Mouse (Mus musculus): ENCODE results near the gene Snx8. TPM values are rescaled to one million over a fixed set of nuclear protein-coding genes. Genes with fewer than 3 reads are reported as not detected.

The Snx8 gene
- polyA plus RNA-seq, 1 experiment from 2014 or later, result 32.4 TPM

GRCm38 (mm10) chr5:140387816-140388510, 1.1 kb downstream of the Snx8 start:
- no peaks in the 10 kb centered on the region for H3K36me3 ChIP-seq (ENCODE audit: insufficient read depth, low read length)
- no peak for ATAC-seq (ENCODE audit: low FRiP score, low TSS enrichment)
- H3K27me3 ChIP-seq (ENCODE audit: insufficient read depth, low read length), result no peaks in the 10 kb centered on the region
- 71% methylated on average over 12 of the region's 12 CpGs for WGBS
- H3K4me2 ChIP-seq (replicated peaks; ENCODE audit: low read depth, low read length), result peak overlapping the region; percentile 79
- peak overlapping the region; percentile 70 for H3K9ac ChIP-seq (replicated peaks; ENCODE audit: low read length)
- H3K4me3 ChIP-seq (ENCODE audit: low read length), result peak overlapping the region; percentile 67
- H3K4me1 ChIP-seq (ENCODE audit: insufficient read depth, low read length), result peaks cover 34% of the 10 kb centered on the region
- 0 out of 2 replicates have a peak overlapping the region, but pooled peaks have one; percentile 11 for H3K27ac ChIP-seq (ENCODE audit: low read length)
- H3K9me3 ChIP-seq (ENCODE audit: low read length), result no peaks in the 10 kb centered on the region

DNA sequence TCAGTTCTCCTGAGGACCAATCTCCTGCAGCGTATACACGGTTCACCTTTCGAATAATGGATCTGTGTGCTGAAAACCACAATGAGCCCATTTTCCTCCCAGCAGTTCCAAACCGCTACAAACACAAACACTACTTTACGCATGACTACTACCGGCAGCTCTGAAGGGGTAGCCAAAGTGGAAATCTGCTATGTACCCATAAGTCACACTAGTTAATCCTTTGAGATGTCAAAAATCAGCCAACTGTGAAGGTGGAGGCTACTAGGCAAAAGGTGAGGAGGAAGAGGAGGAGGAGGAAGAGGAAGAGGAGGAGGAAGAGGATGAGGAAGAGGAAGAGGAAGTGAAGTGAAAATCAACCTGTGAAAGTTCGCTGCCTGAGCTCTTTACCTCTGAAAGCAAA, 1.8 kb downstream of the Snx8 start:
- no peak for ATAC-seq (ENCODE audit: low FRiP score, low TSS enrichment)
- H3K4me3 ChIP-seq (ENCODE audit: low read length), result no peak overlapping the region
- 56% methylated on average over 7 of the region's 7 CpGs for WGBS
- peaks cover 38% of the 10 kb centered on the region for H3K4me1 ChIP-seq (ENCODE audit: insufficient read depth, low read length)
- H3K27ac ChIP-seq (ENCODE audit: low read length), result no peak overlapping the region
- H3K36me3 ChIP-seq (ENCODE audit: insufficient read depth, low read length), result no peaks in the 10 kb centered on the region
- no peaks in the 10 kb centered on the region for H3K27me3 ChIP-seq (ENCODE audit: insufficient read depth, low read length)
- no peak overlapping the region for H3K9ac ChIP-seq (replicated peaks; ENCODE audit: low read length)
- H3K4me2 ChIP-seq (replicated peaks; ENCODE audit: low read depth, low read length), result peak overlapping the region; percentile 79
- H3K9me3 ChIP-seq (ENCODE audit: low read length), result no peaks in the 10 kb centered on the region

GRCm38 (mm10) chr5:140384462-140384861, 4.6 kb downstream of the Snx8 start:
- H3K4me2 ChIP-seq (replicated peaks; ENCODE audit: low read depth, low read length), result no peak overlapping the region
- H3K27ac ChIP-seq (ENCODE audit: low read length), result peak overlapping the region; percentile 88; the same call in 1 of the 2 replicates
- no peak overlapping the region for H3K4me3 ChIP-seq (ENCODE audit: low read length)
- H3K36me3 ChIP-seq (ENCODE audit: insufficient read depth, low read length), result no peaks in the 10 kb centered on the region
- H3K4me1 ChIP-seq (ENCODE audit: insufficient read depth, low read length), result peaks cover 43% of the 10 kb centered on the region
- no peaks in the 10 kb centered on the region for H3K9me3 ChIP-seq (ENCODE audit: low read length)
- no peak for ATAC-seq (ENCODE audit: low FRiP score, low TSS enrichment)
- 86% methylated on average over 1 of the region's 1 CpGs for WGBS
- H3K27me3 ChIP-seq (ENCODE audit: insufficient read depth, low read length), result no peaks in the 10 kb centered on the region
- H3K9ac ChIP-seq (replicated peaks; ENCODE audit: low read length), result no peak overlapping the region

DNA sequence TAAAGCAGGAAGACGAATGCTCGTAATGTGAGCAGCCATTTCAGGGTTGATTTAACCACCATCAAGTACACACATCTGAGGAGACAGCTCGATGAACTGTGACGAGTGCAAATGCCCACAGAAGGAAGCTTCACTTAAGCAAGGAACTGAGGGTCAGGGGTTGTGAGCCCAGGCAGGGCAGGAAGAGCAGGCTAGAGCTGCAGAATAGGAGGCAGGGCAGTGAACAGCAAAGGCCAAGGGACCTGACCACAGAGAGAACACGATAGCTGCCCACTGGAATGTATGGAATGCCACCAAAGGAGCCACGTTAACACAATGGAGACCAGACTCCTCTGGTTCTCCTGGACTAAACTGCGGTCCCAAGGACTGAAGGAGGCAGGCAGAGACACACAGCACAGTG, 5.5 kb downstream of the Snx8 start:
- peaks cover 47% of the 10 kb centered on the region for H3K4me1 ChIP-seq (ENCODE audit: insufficient read depth, low read length)
- no peaks in the 10 kb centered on the region for H3K27me3 ChIP-seq (ENCODE audit: insufficient read depth, low read length)
- ATAC-seq (ENCODE audit: low FRiP score, low TSS enrichment), result peak; percentile 91
- H3K9me3 ChIP-seq (ENCODE audit: low read length), result no peaks in the 10 kb centered on the region
- peak overlapping the region; percentile 10; the same call in 1 of the 2 replicates for H3K9ac ChIP-seq (replicated peaks; ENCODE audit: low read length)
- H3K4me2 ChIP-seq (replicated peaks; ENCODE audit: low read depth, low read length), result peak overlapping the region; percentile 21
- H3K4me3 ChIP-seq (ENCODE audit: low read length), result no peak overlapping the region
- H3K36me3 ChIP-seq (ENCODE audit: insufficient read depth, low read length), result no peaks in the 10 kb centered on the region
- peak overlapping the region; percentile 88 for H3K27ac ChIP-seq (ENCODE audit: low read length)
- WGBS, result 13% methylated on average over 7 of the region's 7 CpGs

DNA sequence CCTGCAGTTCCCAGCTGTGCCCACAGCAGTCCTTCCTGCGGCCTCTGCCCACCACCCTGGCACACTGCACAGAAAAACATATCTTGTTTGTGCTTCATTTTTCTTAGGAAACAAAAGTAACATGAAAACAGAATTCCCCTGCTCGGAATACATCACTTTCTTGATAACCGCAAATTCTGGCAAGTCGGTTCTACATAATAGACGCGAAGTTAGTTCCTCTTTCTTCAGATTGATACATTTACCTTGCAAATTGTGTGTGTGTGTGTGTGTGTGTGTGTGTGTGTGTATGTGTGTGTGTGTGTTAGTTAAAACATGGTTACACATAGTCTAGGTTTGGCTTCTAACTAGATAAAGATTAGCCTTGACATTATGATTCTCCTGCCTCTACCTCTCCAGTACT, 6.4 kb downstream of the Snx8 start:
- Histone ChIP-seq H3K27ac (ENCODE audit: low read length) (no peak overlapping the region), H3K9ac (replicated peaks; ENCODE audit: low read length) (no peak overlapping the region), H3K27me3 (ENCODE audit: insufficient read depth, low read length) (no peaks in the 10 kb centered on the region), H3K4me2 (replicated peaks; ENCODE audit: low read depth, low read length) (no peak overlapping the region), H3K4me1 (ENCODE audit: insufficient read depth, low read length) (peaks cover 40% of the 10 kb centered on the region), H3K36me3 (ENCODE audit: insufficient read depth, low read length) (no peaks in the 10 kb centered on the region), H3K9me3 (ENCODE audit: low read length) (no peaks in the 10 kb centered on the region), H3K4me3 (ENCODE audit: low read length) (no peak overlapping the region)
- 92% methylated on average over 6 of the region's 6 CpGs for WGBS
- ATAC-seq (ENCODE audit: low FRiP score, low TSS enrichment), result no peak

GRCm38 (mm10) chr5:140381156-140381555, 7.9 kb downstream of the Snx8 start:
- Histone ChIP-seq H3K27ac (ENCODE audit: low read length) (no peak overlapping the region), H3K9ac (replicated peaks; ENCODE audit: low read length) (no peak overlapping the region), H3K27me3 (ENCODE audit: insufficient read depth, low read length) (no peaks in the 10 kb centered on the region), H3K36me3 (ENCODE audit: insufficient read depth, low read length) (no peaks in the 10 kb centered on the region), H3K4me2 (replicated peaks; ENCODE audit: low read depth, low read length) (no peak overlapping the region), H3K9me3 (ENCODE audit: low read length) (no peaks in the 10 kb centered on the region), H3K4me1 (ENCODE audit: insufficient read depth, low read length) (peaks cover 28% of the 10 kb centered on the region), H3K4me3 (ENCODE audit: low read length) (no peak overlapping the region)
- WGBS, result 85% methylated on average over 7 of the region's 7 CpGs
- no peak for ATAC-seq (ENCODE audit: low FRiP score, low TSS enrichment)

DNA sequence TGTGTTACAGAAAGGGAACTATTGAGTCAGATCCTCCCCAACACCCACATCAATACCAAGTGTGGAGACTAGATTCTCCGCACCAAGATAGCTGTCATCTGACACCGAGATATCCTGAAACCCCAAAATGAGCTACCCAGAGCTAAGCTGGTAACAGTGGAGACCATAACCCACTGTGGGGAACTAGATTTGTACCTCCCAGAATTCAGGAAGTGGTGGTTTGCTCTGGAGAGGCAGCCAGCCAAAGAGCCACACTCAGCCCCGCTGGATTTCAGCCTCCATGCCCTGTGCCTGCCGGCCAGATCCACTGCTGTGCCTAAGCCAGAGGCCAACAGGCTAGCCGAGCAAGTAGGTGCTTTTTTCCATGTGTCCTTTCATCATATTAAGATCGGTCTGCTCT, 9.8 kb downstream of the Snx8 start:
- no peaks in the 10 kb centered on the region for H3K9me3 ChIP-seq (ENCODE audit: low read length)
- no peak for ATAC-seq (ENCODE audit: low FRiP score, low TSS enrichment)
- WGBS, result 71% methylated on average over 6 of the region's 6 CpGs
- no peaks in the 10 kb centered on the region for H3K36me3 ChIP-seq (ENCODE audit: insufficient read depth, low read length)
- H3K4me1 ChIP-seq (ENCODE audit: insufficient read depth, low read length), result peaks cover 26% of the 10 kb centered on the region
- no peak overlapping the region for H3K4me3 ChIP-seq (ENCODE audit: low read length)
- H3K4me2 ChIP-seq (replicated peaks; ENCODE audit: low read depth, low read length), result no peak overlapping the region
- no peak overlapping the region for H3K9ac ChIP-seq (replicated peaks; ENCODE audit: low read length)
- no peaks in the 10 kb centered on the region for H3K27me3 ChIP-seq (ENCODE audit: insufficient read depth, low read length)
- H3K27ac ChIP-seq (ENCODE audit: low read length), result peak overlapping the region; percentile 38; the same call in 1 of the 2 replicates

DNA sequence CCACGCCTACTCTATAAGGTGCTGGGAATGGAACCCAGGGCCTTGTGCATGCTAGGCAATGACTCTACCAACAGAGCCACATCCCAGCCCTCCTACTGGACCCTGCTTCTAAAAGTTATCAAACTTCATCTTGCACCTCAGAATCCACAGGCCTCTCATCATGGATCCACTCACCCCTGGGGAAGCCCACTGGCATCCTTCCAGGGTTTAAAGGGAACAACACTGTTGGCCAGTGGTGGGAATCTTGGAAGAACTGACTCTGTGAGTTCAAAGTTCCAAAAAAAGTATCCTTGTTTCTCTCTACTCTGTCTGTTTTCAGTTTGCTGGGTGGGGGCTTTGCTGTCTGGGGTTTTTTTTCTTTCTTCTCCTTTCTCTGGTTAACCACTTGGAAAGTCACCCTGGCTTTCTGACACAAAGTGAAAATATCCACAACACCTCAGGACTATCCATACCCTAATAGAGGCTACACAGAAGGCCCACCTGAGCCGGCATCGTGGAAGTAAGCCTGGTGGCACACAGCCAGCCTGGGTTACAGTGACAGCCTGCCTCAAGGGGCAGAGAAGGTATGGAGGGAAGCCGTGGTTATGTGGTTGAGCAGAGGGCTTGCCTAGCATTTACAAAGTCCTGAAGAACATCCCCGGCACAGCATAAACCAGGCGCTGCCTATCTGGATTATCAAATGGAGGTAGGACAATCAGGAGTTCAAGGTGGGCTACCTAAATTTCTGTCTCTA, 10.8 kb downstream of the Snx8 start:
- WGBS, result 93% methylated on average over 6 of the region's 6 CpGs
- Histone ChIP-seq H3K9me3 (ENCODE audit: low read length) (no peaks in the 10 kb centered on the region), H3K9ac (replicated peaks; ENCODE audit: low read length) (no peak overlapping the region), H3K4me3 (ENCODE audit: low read length) (no peak overlapping the region), H3K36me3 (ENCODE audit: insufficient read depth, low read length) (no peaks in the 10 kb centered on the region), H3K4me1 (ENCODE audit: insufficient read depth, low read length) (peaks cover 25% of the 10 kb centered on the region), H3K27ac (ENCODE audit: low read length) (no peak overlapping the region), H3K27me3 (ENCODE audit: insufficient read depth, low read length) (no peaks in the 10 kb centered on the region), H3K4me2 (replicated peaks; ENCODE audit: low read depth, low read length) (no peak overlapping the region)
- no peak for ATAC-seq (ENCODE audit: low FRiP score, low TSS enrichment)

DNA sequence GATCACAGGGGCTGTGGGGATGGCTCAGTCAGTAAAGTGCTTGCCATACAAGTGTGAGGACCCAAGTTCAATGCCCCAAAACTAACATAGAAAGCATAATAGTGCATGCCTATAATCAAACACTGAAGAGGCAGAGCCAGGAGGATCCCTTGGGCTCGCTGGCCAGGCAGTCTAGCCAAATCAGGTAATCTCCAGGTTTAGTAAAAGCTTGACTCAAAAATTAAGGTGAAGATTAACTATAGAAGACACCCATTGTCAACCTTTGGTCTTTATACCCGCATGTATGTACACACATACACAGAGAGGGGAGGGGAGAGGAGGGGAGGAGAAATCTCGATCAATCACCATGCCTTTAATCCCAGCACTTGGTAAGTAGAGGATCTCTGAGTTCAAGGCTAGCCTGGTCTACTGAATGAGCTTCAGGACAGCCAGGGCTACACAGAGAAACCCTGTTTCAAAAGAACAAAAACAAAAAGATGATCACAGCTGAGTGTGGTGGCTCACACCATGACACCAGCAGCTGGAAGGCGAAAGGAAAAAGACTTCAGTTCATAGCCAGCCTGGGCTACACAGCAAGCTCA, 13.7 kb downstream of the Snx8 start:
- ATAC-seq (ENCODE audit: low FRiP score, low TSS enrichment), result no peak; the same call in 1 of the 2 replicates
- 0 out of 2 replicates have a peak overlapping the region, but pooled peaks have one; percentile 18 for H3K27ac ChIP-seq (ENCODE audit: low read length)

DNA sequence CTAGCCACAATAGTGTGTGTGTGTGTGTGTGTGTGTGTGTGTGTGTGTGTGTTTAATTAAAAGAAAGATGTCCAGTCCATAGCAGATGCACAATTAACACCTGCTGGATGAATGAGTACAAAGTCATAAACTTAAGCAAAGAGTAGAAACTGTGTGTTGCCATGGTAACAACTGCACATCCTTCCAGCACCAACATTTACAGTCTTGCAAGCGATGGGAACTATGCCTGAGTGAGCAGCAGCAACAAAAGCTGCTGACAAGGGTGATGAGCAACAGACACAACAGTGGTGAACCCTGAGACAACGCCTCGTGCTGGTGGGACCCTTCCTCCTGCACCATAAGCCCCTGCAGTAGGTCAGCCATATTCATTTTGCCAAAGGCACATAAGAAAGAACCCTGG, 14.8 kb downstream of the Snx8 start:
- H3K4me3 ChIP-seq (ENCODE audit: low read length), result no peak overlapping the region
- no peak overlapping the region for H3K9ac ChIP-seq (replicated peaks; ENCODE audit: low read length)
- 15% methylated on average over 3 of the region's 3 CpGs for WGBS
- H3K27ac ChIP-seq (ENCODE audit: low read length), result no peak overlapping the region
- peaks cover 17% of the 10 kb centered on the region for H3K4me1 ChIP-seq (ENCODE audit: insufficient read depth, low read length)
- H3K9me3 ChIP-seq (ENCODE audit: low read length), result no peaks in the 10 kb centered on the region
- ATAC-seq (ENCODE audit: low FRiP score, low TSS enrichment), result no peak
- no peaks in the 10 kb centered on the region for H3K36me3 ChIP-seq (ENCODE audit: insufficient read depth, low read length)
- H3K27me3 ChIP-seq (ENCODE audit: insufficient read depth, low read length), result no peaks in the 10 kb centered on the region
- no peak overlapping the region for H3K4me2 ChIP-seq (replicated peaks; ENCODE audit: low read depth, low read length)

More for the DNA sequence above, 13.7 kb downstream of the Snx8 start:
- Histone ChIP-seq H3K27me3 (ENCODE audit: insufficient read depth, low read length) (no peaks in the 10 kb centered on the region), H3K36me3 (ENCODE audit: insufficient read depth, low read length) (no peaks in the 10 kb centered on the region), H3K4me2 (replicated peaks; ENCODE audit: low read depth, low read length) (no peak overlapping the region), H3K4me3 (ENCODE audit: low read length) (no peak overlapping the region), H3K9me3 (ENCODE audit: low read length) (no peaks in the 10 kb centered on the region), H3K4me1 (ENCODE audit: insufficient read depth, low read length) (peaks cover 19% of the 10 kb centered on the region), H3K9ac (replicated peaks; ENCODE audit: low read length) (no peak overlapping the region)
- WGBS, result 94% methylated on average over 4 of the region's 4 CpGs
